Mouse (Mus musculus) T-cell, adult 2 months (primary cell): Measurements from ENCODE around the gene Eml4.
A peak's percentile ranks its signal among the peaks of the same experiment; 100 is the strongest.

Source experiments
- DNase-seq: peaks from one replicate; pipeline ENCODE4 v3.0.0; 2022; ENCODE audit warnings: low spot score

Eml4 gene

DNA sequence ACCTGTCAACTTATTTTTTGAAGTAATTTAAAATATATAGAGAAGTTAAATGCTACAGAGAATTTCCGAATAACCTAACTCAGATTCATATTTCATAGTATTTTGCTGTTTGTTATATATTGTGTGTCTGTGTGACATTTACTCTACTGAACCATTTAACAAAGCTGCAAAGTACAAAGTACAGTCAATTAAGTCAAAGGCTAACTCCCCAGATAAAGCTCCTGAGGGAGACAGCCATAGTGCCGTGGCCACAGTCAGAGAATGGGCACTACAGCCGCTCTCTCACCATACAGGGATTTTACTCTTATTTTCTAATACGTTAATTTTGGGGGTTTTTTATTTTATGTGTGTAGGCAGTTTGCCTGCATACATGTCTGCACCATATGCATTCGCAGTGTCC lies 32.0 kb downstream of the Eml4 start:
- DNase-seq, result no peak

GRCm38 (mm10) chr17:83384981-83385380 lies 34.2 kb downstream of the Eml4 start:
- DNase-seq, result no peak

GRCm38 (mm10) chr17:83387161-83387560 lies 36.4 kb downstream of the Eml4 start:
- DNase-seq, result no peak

DNA sequence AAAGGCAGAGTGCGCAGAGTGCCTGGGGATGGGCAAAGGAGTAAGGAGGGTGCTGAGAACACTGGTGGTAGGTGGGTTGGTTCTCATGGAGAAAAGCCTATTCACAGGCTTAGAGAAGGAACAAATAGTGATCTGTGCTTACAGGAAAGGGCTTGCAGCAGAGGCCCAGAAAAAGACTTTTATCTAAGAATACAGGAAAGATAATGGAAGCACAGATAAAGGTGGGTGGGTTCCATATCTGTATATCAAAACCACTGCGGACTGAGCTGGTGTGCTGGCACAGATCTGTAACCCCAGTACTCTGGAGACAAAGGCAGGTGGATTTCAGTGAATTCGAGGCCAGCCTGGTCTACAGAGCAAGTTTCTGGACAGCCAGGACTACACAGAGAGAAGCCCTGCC lies 43.3 kb downstream of the Eml4 start:
- no peak for DNase-seq

DNA sequence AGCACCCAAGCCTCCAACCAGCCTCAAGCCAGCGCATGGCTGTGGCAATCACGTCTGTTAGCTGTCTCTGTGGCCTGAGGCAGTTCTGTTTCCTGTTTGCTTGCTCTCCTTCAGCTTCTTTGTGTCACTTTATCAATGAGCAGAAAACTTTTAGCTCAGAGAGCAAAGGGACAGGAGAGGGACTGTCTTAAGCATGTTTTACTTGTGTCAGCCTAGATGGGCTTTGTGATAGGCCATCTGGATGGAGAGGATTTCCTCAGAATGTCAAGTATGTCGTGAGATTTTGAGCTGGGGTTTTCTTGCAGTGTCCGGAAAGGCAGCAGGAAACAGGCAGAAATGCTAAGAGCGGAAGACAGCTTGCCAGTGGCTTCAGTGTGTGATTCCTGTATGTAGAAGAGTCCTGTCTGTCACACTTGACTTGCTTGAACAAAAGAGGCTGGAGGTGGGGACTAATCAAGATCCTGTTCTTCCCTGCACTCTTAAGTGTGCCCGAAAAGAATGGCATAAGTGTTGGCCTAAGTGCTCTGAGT lies 46.9 kb downstream of the Eml4 start:
- DNase-seq, result peak; percentile 75

- DNase-seq, result no peak
Observed at GRCm38 (mm10) chr17:83398756-83399155, 48.0 kb downstream of the Eml4 start.

- DNase-seq, result no peak
Observed at GRCm38 (mm10) chr17:83430607-83431006, 79.9 kb downstream of the Eml4 start.

DNA sequence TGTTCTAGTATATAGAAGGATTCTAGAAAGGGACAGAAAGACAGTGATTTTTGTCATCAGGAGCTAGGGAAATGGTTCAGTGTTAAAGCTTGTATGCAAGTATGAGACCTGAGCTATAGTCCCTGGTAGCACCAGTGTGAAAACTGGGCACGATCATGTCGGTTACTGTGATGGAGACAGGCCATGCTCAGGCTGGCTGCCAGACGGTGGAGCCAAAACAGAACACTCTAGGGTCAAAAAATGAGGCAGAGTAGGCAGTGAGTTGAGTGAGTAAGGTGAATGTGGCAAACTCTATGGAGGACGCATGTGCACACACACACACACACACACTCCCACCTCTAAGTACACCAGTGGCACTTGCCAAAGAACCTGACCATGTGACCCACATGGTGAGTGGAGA lies 92.7 kb downstream of the Eml4 start:
- DNase-seq, result no peak

GRCm38 (mm10) chr17:83449583-83449982 lies 98.9 kb downstream of the Eml4 start:
- DNase-seq, result no peak

DNA sequence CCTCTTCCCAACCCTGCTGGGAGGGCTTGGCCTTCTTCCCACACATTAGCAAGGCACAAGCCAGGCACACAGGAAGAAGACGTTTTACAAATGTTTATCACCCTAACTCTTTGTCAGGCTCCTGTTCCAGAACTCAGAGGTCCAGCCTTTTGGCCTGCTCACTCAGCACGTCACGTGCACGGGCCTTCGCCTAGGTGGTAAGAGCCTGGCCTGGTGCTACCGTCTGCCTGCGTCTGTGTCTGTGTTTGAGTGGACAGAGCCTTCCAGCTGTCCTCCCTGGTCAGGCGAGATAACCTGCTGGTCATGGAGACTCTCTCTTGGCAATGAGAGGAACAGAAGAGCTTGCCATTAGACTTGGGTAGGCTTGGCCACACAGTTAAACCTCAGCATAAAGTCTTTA lies 100.6 kb downstream of the Eml4 start:
- no peak for DNase-seq

GRCm38 (mm10) chr17:83451796-83452195 lies 101.1 kb downstream of the Eml4 start:
- DNase-seq, result no peak

- no peak for DNase-seq
Observed at GRCm38 (mm10) chr17:83452451-83452850, 101.7 kb downstream of the Eml4 start.

- peak; percentile 70 for DNase-seq
Observed at GRCm38 (mm10) chr17:83453587-83453986, 102.9 kb downstream of the Eml4 start.

DNA sequence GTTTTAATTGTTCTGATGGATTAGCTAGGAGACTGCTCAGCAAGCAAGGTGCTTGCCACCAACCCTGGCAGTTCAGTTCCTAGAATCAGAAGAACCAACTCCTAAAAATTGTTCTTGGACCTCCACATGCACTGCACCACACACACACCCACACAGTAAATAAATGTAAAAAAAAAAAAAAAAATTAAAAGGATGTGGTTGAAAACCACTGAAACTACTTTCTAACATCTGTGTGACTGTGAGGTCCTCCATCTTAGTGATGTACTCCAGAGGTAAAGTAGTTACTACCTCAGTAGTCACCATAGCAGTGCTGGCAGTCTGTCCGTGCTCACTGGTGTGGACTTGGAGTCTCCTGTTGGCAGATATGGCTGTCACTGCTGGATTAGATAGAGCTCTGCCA lies 106.5 kb downstream of the Eml4 start:
- peak; percentile 35 for DNase-seq

- no peak for DNase-seq
Observed at GRCm38 (mm10) chr17:83465969-83466368, 115.2 kb downstream of the Eml4 start.

DNA sequence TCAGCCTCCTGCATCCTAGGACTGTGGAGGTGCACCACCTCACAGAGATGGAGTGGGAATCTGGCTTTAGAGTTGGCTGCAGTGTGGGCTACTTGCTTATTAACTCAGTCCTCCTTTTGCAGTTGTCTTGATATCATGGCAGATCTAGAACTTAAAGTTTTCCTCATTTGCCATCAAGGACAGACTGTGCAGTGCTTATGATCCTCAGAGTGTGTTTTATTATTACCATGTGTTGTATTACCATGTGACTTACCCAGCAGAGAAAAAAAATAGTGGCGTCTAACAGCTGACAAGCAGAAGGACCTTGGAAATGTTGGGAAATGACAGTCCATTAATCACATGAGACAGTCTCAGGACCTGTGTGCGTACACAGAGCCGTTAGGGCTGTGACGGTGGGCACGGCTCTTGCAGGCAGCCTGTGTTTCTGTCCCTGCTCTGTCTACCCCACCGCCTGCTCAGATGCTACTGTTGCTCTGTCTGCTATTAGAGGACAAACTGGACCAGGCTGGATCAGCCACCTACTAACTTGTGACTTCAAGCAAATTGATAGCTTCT lies 116.0 kb downstream of the Eml4 start:
- DNase-seq, result no peak

DNA sequence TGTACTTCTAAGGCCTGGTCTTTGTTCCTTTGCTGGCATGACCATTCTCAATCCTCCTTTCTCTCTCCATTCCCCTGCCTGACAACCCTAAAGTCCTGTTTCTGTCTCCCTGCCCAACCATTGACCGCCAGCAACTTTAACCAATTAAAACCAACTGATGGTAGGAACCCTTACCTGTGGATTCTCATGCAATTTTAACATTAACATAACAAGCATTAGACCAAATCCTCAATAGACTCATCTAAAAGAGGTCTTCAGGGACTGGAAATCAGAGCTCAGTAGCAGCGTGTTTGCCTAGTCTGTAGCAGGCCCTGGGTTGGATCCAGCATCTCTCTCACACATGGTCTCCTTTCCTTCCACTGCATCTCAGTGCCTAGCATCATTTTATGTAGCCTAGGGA lies 118.9 kb downstream of the Eml4 start:
- no peak for DNase-seq

GRCm38 (mm10) chr17:83477089-83477488 lies 126.4 kb downstream of the Eml4 start:
- DNase-seq, result no peak

DNA sequence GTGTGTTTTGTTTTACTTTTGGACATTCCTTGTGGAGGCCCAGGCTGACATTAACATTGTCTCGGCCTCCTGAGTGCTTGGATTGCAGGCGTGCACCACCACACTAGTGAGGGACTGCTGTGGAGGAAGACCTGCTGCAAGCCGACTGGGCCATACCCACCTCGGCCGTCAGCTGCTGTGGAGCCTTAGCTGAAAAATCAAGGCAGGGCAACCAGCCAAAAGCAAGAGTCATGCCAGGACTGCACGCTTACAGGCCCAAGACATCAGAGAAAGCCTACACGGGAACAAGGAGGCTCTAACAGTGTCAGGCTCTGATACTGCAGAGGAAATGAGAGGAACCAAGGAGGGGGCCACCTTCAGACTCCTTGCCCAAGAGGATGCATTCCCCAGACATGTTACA lies 130.8 kb downstream of the Eml4 start:
- DNase-seq, result no peak

DNA sequence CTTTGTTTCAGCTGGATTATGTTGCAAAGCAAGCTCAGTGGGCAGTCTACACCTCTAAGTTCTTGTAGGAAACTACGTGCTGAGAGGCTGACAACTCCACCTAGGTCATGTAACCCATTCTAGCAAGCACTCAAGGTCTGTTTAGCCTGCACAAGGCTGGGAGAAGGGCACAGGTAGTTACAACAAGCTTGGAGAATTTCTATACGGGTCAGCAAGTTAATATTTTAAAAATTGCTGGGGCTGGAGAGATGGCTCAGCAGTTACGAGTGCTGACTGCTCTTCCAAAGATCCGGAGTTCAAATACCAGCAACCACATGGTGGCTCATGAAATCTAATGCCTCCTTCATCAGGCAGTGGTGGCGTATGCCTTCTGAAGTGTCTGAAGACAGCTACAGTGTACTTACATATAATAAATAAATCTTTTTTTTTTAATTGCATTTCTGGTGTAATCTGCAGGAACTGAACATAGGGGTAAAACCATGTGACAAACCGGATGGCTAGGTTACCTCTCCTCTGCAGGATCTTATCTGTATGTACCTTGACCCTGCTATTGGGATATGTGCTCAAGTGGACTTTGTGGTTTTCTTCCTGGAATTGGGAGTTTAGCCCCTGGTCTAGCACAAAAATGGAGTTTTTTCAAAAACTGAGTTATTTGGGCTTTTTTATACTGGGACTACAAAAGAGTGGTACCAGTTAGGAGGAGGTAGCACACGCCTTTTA lies 132.2 kb downstream of the Eml4 start:
- no peak for DNase-seq

- DNase-seq, result no peak
Observed at GRCm38 (mm10) chr17:83483784-83484183, 133.1 kb downstream of the Eml4 start.

DNA sequence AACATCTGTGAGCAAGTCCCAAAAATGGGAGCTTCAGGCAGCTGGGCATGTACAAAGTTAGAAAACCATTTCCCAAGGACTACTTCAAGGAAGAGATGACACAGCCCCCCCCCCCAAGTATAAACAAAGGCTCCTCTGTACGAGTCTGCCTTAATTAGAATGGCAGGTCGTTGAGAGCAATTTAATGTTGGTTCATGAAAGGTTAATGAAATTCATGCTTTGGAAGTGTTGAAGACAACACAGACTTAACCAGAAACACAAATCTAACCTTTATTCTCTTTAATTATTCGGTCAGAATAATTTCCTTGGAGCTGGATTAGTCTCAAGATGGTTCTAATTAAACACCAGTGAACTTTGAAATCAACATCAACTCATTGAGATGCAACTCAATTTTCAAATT lies 137.0 kb downstream of the Eml4 start:
- no peak for DNase-seq

GRCm38 (mm10) chr17:83498889-83499288 lies 148.2 kb downstream of the Eml4 start:
- no peak for DNase-seq

DNA sequence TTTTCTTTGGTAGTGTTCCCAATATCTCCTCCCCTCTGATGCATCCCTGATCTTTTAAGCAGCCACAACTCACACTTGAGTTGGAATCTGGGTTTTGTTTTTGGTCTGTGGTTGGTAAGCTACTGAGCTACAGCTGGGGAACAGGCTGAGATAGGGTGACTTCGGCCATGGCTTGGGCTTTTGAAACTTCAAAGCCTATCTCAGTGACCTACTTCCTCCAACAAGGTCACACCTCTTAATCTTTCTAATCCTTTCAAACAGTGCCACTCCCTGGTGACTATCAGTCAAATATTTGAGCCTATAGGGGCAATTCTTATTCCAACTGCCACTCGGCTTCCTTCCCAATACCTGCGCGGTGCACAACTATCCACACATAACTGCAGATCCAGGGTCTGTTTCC lies 149.0 kb downstream of the Eml4 start:
- no peak for DNase-seq
